10 mouse cellular contexts compared by ENCODE assay signal in genomic region chr6:24047014-24047770, GRCm38 (mm10).
DNase-seq lines count a peak whose midpoint lies in the region; ATAC-seq and TF ChIP-seq lines count a peak whose summit lies in the region.
"Had no signal": no experiment of that assay in that cellular context is flagged by ENCODE, and none has a peak within 500 bp of the region (broad histone marks: within the 10 kb centered on the region; RNA-seq: fewer than 3 reads in every experiment).

No protein-coding gene starts in this region.

- 0 out of 2 replicates have a peak, but pooled peaks have one; percentile 62 for ATAC-seq in intestine, embryonic 15.5 days

- intact Hi-C loops in gastrocnemius, adult 2 months (cut with DNase I), result no loop called here

- no peak overlapping the region for H3K9ac ChIP-seq in intestine, embryonic 15.5 days
- H3K9ac ChIP-seq: liver, embryonic 13.5 days had no signal

- WGBS in intestine, embryonic 15.5 days, result 45% methylated on average over 7 of the region's 7 CpGs

- no peaks in the 10 kb centered on the region for H3K9me3 ChIP-seq in intestine, embryonic 15.5 days
- H3K9me3 ChIP-seq: forebrain, embryonic 10.5 days; liver, embryonic 13.5 days had no signal

- peak; percentile 10 for DNase-seq in layer of hippocampus, adult 11-12 months (ENCODE audit: low spot score)
- DNase-seq in layer of hippocampus, postnatal 14 days (ENCODE audit: low spot score in 2 of 2), result no peak
- DNase-seq in brain, adult 2 months (ENCODE audit: low read depth, low spot score), result peak; percentile 39
- DNase-seq in lung, postnatal 25 days (ENCODE audit: low spot score), result peak; percentile 29
- DNase-seq in right cerebral cortex, postnatal 10 days (ENCODE audit: low spot score in 2 of 2), result no peak
- no peak for DNase-seq in gastrocnemius, adult 2 months
- DNase-seq in spleen, postnatal 10 days (ENCODE audit: low spot score in 2 of 2), result no peak
- DNase-seq: liver, embryonic 13.5 days had no signal

- no peak overlapping the region for H3K4me3 ChIP-seq in intestine, embryonic 15.5 days (replicated peaks)
- H3K4me3 ChIP-seq in gastrocnemius, adult 2 months, result no peak overlapping the region
- H3K4me3 ChIP-seq: forebrain, embryonic 10.5 days; liver, embryonic 13.5 days had no signal

- no peaks in the 10 kb centered on the region for H3K27me3 ChIP-seq in intestine, embryonic 15.5 days (replicated peaks)
- H3K27me3 ChIP-seq: liver, embryonic 13.5 days had no signal

- no peak overlapping the region for H3K4me2 ChIP-seq in intestine, embryonic 15.5 days (replicated peaks)
- H3K4me2 ChIP-seq: liver, embryonic 13.5 days had no signal

- 0 out of 2 replicates have a peak, but pooled peaks cover 2% of the 10 kb centered on the region for H3K4me1 ChIP-seq in intestine, embryonic 15.5 days (replicated peaks)
- H3K4me1 ChIP-seq: forebrain, embryonic 10.5 days; liver, embryonic 13.5 days had no signal

- TF ChIP-seq CTCF in gastrocnemius, adult 2 months (IDR thresholded peaks at IDR 0.05), result no peak

- no peaks in the 10 kb centered on the region for H3K36me3 ChIP-seq in intestine, embryonic 15.5 days
- H3K36me3 ChIP-seq: forebrain, embryonic 10.5 days; liver, embryonic 13.5 days had no signal

- H3K27ac ChIP-seq in intestine, embryonic 15.5 days, result no peak overlapping the region
- no peak overlapping the region for H3K27ac ChIP-seq in gastrocnemius, adult 2 months
- H3K27ac ChIP-seq: forebrain, embryonic 10.5 days; liver, embryonic 13.5 days had no signal

Comparison
In these comparisons a context has a peak if more than half of its experiments do, and no peak if none do; other contexts are left out.
1. DNase-seq: peak in layer of hippocampus, adult 11-12 months (single experiment), brain, adult 2 months (single experiment) and lung, postnatal 25 days (single experiment); none in layer of hippocampus, postnatal 14 days (0 of 2), right cerebral cortex, postnatal 10 days (0 of 2), gastrocnemius, adult 2 months (single experiment) and spleen, postnatal 10 days (0 of 2).